Mouse (Mus musculus): ENCODE results near the gene Evi5. TPM values are rescaled to one million over a fixed set of nuclear protein-coding genes. Genes with fewer than 3 reads are reported as not detected.

Gene Evi5
- polyA plus RNA-seq, 1 experiment from 2014 or later: 43.4 TPM

- no peak for ATAC-seq
- in situ Hi-C loops (cut with MboI; ENCODE audit: low pct_unique_long_range_greater_than_20kb): no loop called here
These were observed 154.4 kb downstream of the Evi5 start for GRCm38 (mm10) chr5:107720511-107720910.

GRCm38 (mm10) chr5:107719786-107720185, 155.1 kb downstream of the Evi5 start:
- no peak for DNase-seq (ENCODE audit: low read depth, low spot score)
- ATAC-seq: no peak
- CTCF ChIA-PET: interaction anchor here (1.2 to 2.6 kb wide), 2 partner anchors 9 to 22 kb away, joined by 3 to 11 read pairs; no protein-coding TSS in a partner anchor
- H3K27me3 ChIP-seq: peaks cover 70% of the 10 kb centered on the region
- in situ Hi-C loops (cut with MboI; ENCODE audit: low pct_unique_long_range_greater_than_20kb): no loop called here
- no peak for TF ChIP-seq CTCF (IDR thresholded peaks at IDR 0.05)
- POLR2A ChIA-PET: no interaction called here

More at GRCm38 (mm10) chr5:107720511-107720910, 154.4 kb downstream of the Evi5 start:
- peaks cover 72% of the 10 kb centered on the region for H3K27me3 ChIP-seq
- TF ChIP-seq CTCF (IDR thresholded peaks at IDR 0.05): no peak
- CTCF ChIA-PET: interaction anchor here (0.8 to 2.6 kb wide), 2 partner anchors 9 to 10 kb away, joined by 3 to 11 read pairs; no protein-coding TSS in a partner anchor
- POLR2A ChIA-PET: no interaction called here
- DNase-seq (ENCODE audit: low read depth, low spot score): no peak

- DNase-seq (ENCODE audit: low read depth, low spot score) (no peak), ATAC-seq (no peak)
- in situ Hi-C loops (cut with MboI; ENCODE audit: low pct_unique_long_range_greater_than_20kb): no loop called here
- ChIA-PET POLR2A (no interaction called here), CTCF (interaction anchor here (1.2 to 2.6 kb wide), 2 partner anchors 9 to 21 kb away, joined by 3 to 11 read pairs; no protein-coding TSS in a partner anchor)
- peaks cover 65% of the 10 kb centered on the region for H3K27me3 ChIP-seq
- no peak for TF ChIP-seq CTCF (IDR thresholded peaks at IDR 0.05)
These were observed 155.7 kb downstream of the Evi5 start for GRCm38 (mm10) chr5:107719209-107719608.

- H3K27me3 ChIP-seq: peaks cover 65% of the 10 kb centered on the region
- ChIA-PET CTCF (no interaction called here), POLR2A (no interaction called here)
- in situ Hi-C loops (cut with MboI; ENCODE audit: low pct_unique_long_range_greater_than_20kb): no loop called here
- ATAC-seq: no peak
- TF ChIP-seq CTCF (IDR thresholded peaks at IDR 0.05): no peak
- DNase-seq (ENCODE audit: low read depth, low spot score): no peak
These were observed 157.0 kb downstream of the Evi5 start for GRCm38 (mm10) chr5:107717871-107718361.

DNA sequence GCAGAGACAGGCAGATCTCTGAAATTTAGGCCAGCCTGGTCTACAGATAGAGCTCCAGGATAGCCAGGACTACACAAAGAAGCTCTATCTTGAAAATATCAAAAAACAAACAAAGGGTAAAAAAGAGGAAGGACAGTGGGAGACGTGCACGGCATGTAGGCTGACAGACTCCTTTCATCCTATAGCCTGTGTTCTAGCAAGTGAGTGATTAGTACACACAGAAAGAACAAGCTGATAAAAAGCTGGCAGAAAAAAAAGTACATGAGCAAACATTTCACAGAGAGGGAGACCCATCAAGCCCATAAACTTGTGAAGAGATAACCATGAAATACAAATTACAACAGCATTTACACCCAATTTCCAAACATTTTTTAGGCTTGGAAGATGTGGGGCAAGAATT, 163.2 kb downstream of the Evi5 start:
- ChIA-PET CTCF (interaction anchor here (4.5 kb wide), 1 partner anchor 8 kb away, joined by 11 read pairs; no protein-coding TSS in a partner anchor), POLR2A (no interaction called here)
- peaks cover 59% of the 10 kb centered on the region for H3K27me3 ChIP-seq
- no peak for TF ChIP-seq CTCF (IDR thresholded peaks at IDR 0.05)
- in situ Hi-C loops (cut with MboI; ENCODE audit: low pct_unique_long_range_greater_than_20kb): no loop called here
- DNase-seq (ENCODE audit: low read depth, low spot score): no peak
- no peak for ATAC-seq

DNA sequence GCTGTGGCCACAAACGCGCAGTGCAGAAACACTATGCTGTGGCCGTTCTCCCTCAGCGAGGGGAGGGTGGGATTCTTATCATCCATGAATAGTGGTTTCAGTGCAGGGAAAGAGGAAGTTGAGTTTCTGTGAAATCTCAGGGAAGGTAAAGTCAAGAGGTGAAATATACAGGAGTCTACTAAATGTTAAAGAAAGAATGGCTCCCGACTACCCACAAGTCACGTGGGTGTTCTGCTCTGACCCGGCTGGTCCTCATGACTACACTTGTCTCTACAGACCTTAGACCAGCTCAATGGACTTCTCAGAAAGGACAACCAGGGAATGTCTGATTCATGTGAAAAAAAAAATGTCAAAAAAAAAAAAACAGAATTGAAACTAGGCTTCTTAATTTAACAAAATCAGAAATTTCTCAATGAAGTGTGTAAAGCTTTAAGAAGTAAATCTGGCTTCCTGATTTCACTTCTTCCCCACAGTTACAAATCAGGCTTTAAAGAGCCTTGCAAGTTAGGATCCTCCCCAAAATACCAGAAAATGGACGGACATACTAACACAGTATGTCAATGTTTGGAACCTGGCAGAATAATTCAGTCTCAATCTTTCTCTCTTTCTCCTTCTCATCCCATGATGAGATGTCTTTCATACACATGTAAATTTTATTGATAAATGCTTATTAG, 166.6 kb downstream of the Evi5 start:
- TF ChIP-seq CTCF (IDR thresholded peaks at IDR 0.05): no peak
- ATAC-seq: no peak
- H3K27me3 ChIP-seq: peaks cover 54% of the 10 kb centered on the region
- in situ Hi-C loops (cut with MboI; ENCODE audit: low pct_unique_long_range_greater_than_20kb): no loop called here
- POLR2A ChIA-PET: no interaction called here
- CTCF ChIA-PET: interaction anchor here (4.5 kb wide), 1 partner anchor 12 kb away, joined by 11 read pairs; no protein-coding TSS in a partner anchor
- DNase-seq (ENCODE audit: low read depth, low spot score): no peak

DNA sequence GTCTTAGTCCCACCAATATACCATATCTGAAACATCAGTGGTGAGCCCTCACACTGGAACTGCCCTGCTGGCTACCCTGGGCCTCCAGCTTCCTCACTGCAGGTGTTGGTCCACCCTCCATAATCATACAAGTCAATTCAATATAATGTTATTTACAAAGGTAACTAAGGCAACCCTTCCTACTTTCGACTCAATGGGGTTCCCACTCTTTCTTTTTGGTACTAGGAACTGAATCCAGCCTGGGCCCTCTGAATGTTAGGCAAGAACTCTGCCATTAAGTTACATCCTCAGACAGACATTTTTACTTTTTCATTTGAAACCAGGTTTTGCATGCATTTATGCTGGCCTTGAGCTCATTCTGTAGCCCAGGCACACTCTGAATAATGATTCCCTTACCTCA, 168.6 kb downstream of the Evi5 start:
- peaks cover 36% of the 10 kb centered on the region for H3K27me3 ChIP-seq
- in situ Hi-C loops (cut with MboI; ENCODE audit: low pct_unique_long_range_greater_than_20kb): no loop called here
- TF ChIP-seq CTCF (IDR thresholded peaks at IDR 0.05): no peak
- DNase-seq (ENCODE audit: low read depth, low spot score) (no peak), ATAC-seq (no peak)
- CTCF ChIA-PET: no interaction called here
- POLR2A ChIA-PET: no interaction called here

GRCm38 (mm10) chr5:107705756-107706155, 169.2 kb downstream of the Evi5 start:
- CTCF ChIA-PET: no interaction called here
- DNase-seq (ENCODE audit: low read depth, low spot score) (no peak), ATAC-seq (no peak)
- no peak for TF ChIP-seq CTCF (IDR thresholded peaks at IDR 0.05)
- POLR2A ChIA-PET: no interaction called here
- in situ Hi-C loops (cut with MboI; ENCODE audit: low pct_unique_long_range_greater_than_20kb): no loop called here
- peaks cover 36% of the 10 kb centered on the region for H3K27me3 ChIP-seq

GRCm38 (mm10) chr5:107703207-107703763, 171.6 kb downstream of the Evi5 start:
- DNase-seq (ENCODE audit: low read depth, low spot score) (no peak), ATAC-seq (no peak)
- in situ Hi-C loops (cut with MboI; ENCODE audit: low pct_unique_long_range_greater_than_20kb): no loop called here
- H3K27me3 ChIP-seq: peaks cover 19% of the 10 kb centered on the region
- ChIA-PET CTCF (no interaction called here), POLR2A (interaction anchor here (0.6 kb wide), 1 partner anchor 98 kb away, joined by 3 read pairs; no protein-coding TSS in a partner anchor)
- no peak for TF ChIP-seq CTCF (IDR thresholded peaks at IDR 0.05)

GRCm38 (mm10) chr5:107701658-107702057, 173.2 kb downstream of the Evi5 start:
- in situ Hi-C loops (cut with MboI; ENCODE audit: low pct_unique_long_range_greater_than_20kb): no loop called here
- H3K27me3 ChIP-seq: peaks cover 11% of the 10 kb centered on the region
- POLR2A ChIA-PET: interaction anchor here (0.5 kb wide), 1 partner anchor 79 kb away, joined by 3 read pairs; no protein-coding TSS in a partner anchor
- no peak for ATAC-seq
- CTCF ChIA-PET: interaction anchor here (1.2 to 2.5 kb wide), 3 partner anchors 13 to 26 kb away, joined by 4 to 7 read pairs (median 4); no protein-coding TSS in a partner anchor
- DNase-seq (ENCODE audit: low read depth, low spot score): no peak
- no peak for TF ChIP-seq CTCF (IDR thresholded peaks at IDR 0.05)

DNA sequence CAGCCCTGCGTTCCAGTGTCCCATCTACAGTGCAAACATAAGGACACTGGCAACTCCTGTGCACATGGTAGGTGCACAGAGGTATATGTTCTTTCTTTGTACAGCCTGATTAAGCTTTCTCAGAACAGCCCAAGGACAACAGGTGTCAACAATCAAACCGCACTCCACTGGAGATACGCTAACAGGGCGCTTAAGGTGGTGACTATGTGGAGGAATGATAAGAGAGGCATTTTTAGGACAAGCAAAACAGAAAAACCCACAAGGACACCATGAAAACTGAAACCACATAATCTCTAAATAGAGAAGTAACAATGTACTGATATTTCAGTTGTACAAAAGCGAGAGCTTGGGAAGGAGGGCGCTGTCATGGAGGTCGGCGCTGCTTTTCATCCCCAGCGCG, 174.0 kb downstream of the Evi5 start:
- ATAC-seq: no peak
- no peak for TF ChIP-seq CTCF (IDR thresholded peaks at IDR 0.05)
- DNase-seq (ENCODE audit: low read depth, low spot score): no peak
- peaks cover 8% of the 10 kb centered on the region for H3K27me3 ChIP-seq
- in situ Hi-C loops (cut with MboI; ENCODE audit: low pct_unique_long_range_greater_than_20kb): no loop called here
- ChIA-PET POLR2A (interaction anchor here (0.5 kb wide), 1 partner anchor 79 kb away, joined by 3 read pairs; no protein-coding TSS in a partner anchor), CTCF (interaction anchor here (1.2 to 2.5 kb wide), 3 partner anchors 12 to 25 kb away, joined by 4 to 7 read pairs (median 4); no protein-coding TSS in a partner anchor)

Data from Patski (cell line).